Mouse (Mus musculus): ENCODE data around the gene Iqcd.
A peak's percentile ranks its signal among the peaks of the same experiment; 100 is the strongest.

The Iqcd gene

DNA sequence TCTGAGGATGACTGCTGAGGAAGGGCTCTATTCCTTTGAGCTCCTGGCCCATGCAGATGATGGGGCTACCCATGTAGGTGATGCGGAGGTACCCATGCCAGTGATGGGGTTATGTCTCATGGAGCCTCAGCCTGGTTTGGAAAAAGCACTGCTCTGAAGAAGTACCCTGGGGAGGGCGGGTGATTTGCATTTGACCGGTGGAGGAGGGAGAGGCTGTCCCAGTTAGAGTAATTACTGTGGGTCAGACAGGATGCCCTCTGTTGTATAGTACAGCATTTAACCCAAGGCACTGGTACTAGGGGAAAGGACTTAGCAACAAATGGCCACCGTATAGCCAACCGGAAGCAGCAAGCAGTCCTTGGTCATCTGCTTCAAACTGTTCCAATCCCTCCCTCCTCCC, 46.0 kb downstream of the Iqcd start:
- DNase-seq, result no peak

DNA sequence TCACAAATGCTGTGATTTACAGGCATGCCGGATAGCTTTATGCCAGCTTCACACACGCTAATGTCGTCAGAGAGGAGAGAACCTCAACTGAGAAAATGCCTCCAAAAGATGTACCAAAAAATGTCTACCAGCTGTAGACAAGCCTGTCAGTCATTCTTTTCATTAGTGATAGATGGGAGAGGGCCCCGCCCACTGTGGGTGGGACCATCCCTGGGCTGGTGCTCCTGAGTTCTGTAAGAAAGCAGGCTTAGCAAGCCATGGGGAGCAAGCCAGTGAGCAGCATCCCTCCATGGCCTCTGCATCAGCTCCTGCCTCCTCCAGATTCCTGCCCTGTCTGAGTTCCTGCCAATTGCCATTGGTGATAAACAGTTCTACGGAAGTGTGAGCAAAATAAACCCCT, 46.8 kb downstream of the Iqcd start:
- no peak for DNase-seq

DNA sequence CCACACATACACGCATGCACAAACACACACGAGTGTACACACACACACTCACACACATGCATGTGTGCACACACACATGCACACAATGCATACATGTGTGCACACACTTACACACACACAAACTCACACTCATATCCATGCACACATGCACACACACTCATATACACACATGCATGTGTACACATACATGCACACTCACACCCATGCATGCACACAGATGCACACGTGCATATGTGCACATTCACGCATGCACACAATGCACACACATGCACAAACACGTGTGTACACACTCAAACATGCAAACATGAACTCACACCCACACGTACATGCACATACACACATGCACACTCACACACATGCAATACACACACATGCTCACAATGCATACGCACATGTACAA, 51.3 kb downstream of the Iqcd start:
- no peak for DNase-seq

GRCm38 (mm10) chr5:120643365-120644085, 54.7 kb downstream of the Iqcd start:
- DNase-seq, result no peak

DNA sequence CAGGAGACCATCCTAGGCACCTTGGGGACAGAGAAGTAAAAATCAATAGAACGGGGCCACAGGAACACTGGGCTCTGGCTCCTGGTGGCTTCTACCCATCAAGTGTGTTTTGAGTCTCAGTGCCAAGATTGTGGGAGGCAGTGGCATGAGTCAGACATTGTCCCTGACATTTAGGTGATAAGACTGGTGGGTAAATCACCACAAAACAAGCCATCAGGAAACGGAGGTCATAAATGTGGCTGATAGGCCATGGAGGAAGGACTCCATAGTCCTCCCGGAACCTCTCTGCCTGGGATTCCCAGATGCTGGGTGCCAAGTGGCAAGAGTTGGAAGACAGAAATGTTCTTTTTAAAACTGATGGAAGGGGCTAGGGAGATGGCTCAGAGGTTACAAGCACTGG, 55.4 kb downstream of the Iqcd start:
- no peak for DNase-seq

DNA sequence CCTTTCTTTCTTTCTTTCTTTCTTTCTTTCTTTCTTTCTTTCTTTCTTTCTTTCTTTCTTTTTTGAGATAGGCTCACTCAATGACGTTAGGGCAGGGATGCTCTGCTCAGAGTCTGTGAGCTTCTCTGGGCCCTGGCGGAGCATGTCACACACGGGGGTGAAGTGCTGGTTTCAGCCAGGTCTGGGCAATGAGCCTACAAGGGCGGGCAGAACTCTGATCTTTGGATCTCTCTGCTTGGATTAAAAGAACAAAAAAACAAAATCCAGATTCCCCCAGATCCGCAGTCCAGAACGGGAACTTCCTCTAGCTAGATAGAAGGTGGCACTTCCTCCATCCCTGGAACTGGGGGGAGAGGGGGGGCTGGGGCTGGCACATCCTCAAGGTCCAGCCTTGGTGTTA, 57.0 kb downstream of the Iqcd start:
- DNase-seq, result no peak

GRCm38 (mm10) chr5:120647361-120647760, 58.5 kb downstream of the Iqcd start:
- DNase-seq, result no peak

DNA sequence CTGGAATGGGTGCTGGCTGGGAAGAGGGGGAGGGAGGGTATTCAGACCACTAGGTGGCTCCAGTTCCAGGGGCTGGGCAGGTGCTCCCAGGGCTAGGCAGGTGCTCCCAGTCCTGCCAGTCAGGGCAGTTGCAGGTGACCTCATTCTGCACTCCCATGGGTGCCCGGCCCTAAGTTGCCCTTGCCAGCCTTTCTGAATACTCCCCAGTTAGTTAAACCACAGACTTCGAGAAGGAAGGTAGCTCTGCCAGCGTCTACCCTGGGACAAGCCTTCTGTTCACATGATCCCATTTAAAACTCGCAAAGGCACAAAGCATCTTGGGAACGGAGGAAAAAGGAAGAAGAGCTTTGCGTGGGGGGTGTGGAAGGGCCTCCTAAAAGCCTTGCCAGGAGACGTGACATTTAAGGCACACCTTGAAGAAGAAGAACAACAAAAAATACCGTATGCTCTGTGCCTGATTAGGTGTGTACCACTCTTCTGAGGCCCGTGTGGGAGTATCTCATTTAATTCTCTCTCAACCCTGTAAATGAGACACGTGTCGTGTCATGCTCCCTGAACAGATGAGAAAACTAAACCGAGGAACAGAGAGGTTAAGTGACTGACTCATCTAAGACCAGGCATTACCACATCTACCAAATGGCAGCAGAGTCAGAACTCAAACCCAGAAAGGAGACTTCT, 59.1 kb downstream of the Iqcd start:
- peak; percentile 54 for DNase-seq

GRCm38 (mm10) chr5:120648569-120649373, 60.0 kb downstream of the Iqcd start, which contains the start of gene Rasal1:
Gene Rasal1 (plus strand): TSS chr5:120648812.
- DNase-seq, result peak; percentile 82

GRCm38 (mm10) chr5:120649374-120649933, 60.6 kb downstream of the Iqcd start:
- DNase-seq, result no peak

DNA sequence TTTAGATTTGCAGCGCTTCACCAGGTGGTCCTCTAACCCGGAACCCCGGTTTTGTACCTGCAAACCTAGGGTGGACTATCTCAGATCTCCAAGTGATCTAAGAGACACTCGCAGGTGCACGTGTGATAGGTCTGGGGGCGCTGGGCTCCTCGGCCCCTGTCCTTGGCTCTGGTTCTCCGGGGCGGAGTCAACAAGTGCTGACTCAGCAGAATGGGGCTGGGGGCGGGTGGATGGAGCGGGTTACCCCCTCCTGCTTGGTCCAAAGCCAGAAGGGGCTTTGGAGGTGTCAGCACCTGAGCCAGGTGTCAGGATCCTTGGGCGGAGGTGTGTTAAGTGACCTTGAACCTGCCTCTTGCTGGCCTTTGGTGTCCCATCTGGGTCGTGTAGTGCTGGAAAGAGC, 61.1 kb downstream of the Iqcd start:
- DNase-seq, result no peak

GRCm38 (mm10) chr5:120651230-120651629, 62.4 kb downstream of the Iqcd start:
- DNase-seq, result no peak

GRCm38 (mm10) chr5:120652915-120653701, 64.3 kb downstream of the Iqcd start:
- DNase-seq, result peak; percentile 48

DNA sequence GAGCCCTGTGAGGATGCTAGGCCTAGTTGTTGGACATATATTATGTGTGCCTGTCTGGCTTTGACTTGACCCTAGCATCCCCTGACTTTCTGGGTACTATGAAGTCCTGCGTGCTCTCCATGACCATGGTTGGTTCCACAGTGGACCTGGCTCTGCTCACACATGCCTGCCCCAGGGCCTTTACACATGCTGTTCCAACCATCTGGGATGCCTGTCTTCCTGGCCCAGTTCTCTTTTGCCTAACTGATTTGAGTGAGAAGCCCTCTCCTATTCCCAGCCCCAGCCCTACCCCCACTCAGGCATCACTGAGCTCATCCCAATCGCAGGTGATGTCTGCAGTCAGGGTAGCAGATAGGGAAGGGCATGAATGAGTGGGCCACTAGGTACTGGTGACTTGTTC, 65.1 kb downstream of the Iqcd start:
- DNase-seq, result no peak

- DNase-seq, result peak; percentile 83
These were observed 67.5 kb downstream of the Iqcd start for GRCm38 (mm10) chr5:120656281-120656751.
